Mouse (Mus musculus): Measurements from ENCODE around the gene Tmco2.
A peak's percentile ranks its signal among the peaks of the same experiment; 100 is the strongest.
"Not testable (repeated sequence)": the region's sequence is repeated elsewhere in the genome, so short reads cannot be mapped to it uniquely, and the experiment has no call there.

Gene Tmco2

DNA sequence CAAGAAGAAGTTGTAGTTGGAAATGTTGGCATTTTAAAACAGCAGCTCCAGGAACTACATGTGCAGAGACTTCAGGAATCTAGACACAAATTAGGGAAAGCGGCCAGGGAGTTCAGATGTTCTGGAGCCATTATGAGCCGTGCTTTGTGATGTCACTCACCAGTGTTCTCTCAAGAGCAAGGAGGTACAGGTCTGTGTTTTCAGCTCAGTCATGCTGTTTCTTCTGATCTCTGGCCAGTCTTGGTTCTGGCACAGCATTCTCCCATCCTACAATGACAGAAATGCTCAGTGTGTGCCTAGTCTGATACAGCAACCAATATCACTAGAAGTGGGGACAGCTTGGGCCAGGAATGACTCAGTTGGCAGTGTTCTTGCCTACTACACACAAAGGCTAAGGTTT lies at the start of gene Tmco2:
TSS of gene Tmco2 (minus strand) at position 101 of the 400 bp plus-strand sequence.
- DNase-seq (ENCODE audit: low spot score in 2 of 2): no peak

DNA sequence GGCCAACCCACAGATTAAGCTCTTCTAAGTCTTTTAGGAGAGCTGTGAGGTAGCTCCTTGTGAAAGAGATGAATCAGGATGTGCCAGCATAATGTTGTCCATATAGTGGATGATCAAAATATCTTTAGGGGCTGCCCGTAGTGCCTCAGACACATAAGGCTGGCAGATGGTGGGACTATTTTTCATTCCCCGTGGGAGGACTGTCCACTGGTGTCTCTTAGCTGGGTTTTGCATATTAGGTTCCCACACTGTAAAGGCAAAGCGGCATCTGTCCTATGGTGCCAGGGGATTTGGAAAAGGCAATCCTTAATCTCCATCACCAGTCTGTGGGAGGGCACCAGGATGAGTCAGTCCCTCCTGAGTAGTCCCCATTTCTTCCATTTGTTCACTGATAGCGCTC lies 5.7 kb downstream of the Tmco2 start:
- DNase-seq (ENCODE audit: low spot score in 2 of 2): peak; percentile 69 to 73

DNA sequence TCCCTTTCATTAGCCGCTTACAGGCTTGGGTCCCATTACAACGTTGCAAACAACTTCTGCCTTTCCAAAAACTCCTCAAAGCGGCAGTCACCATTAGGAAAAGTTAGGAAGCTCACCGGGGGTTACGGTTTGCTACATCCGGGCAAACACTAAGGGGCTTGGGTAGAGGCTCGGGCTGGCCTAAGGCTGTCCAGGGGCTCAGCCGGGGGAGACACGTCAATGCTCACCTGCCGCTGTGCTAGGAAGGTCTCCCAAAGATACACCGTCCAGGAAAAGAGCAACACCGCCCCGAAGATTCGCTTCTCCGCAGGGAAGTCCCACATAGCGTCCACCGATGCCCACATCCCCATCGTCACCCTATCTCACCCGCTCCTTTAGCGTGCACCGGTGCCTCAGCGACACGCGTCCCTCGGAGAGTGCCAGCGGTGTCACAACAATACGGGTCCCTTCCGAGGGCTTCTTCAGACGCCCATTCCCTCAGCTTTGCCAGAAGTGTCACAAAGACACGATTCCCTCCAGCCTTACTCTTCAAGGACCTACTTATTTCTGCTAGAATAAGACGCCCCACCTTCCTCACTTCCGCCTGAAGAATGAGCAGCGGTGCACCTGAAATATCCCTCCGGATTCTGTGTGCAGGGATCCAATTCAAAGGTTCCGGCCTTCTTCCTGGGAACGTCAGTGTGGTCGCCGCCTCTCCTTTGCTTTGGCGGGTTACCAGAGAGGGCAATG lies 11.2 kb downstream of the Tmco2 start, which contains the start of gene Zmpste24:
TSS of gene Zmpste24 (minus strand) at position 592 of the 729 bp plus-strand sequence.
- DNase-seq (ENCODE audit: low spot score in 2 of 2): peak; percentile 93

DNA sequence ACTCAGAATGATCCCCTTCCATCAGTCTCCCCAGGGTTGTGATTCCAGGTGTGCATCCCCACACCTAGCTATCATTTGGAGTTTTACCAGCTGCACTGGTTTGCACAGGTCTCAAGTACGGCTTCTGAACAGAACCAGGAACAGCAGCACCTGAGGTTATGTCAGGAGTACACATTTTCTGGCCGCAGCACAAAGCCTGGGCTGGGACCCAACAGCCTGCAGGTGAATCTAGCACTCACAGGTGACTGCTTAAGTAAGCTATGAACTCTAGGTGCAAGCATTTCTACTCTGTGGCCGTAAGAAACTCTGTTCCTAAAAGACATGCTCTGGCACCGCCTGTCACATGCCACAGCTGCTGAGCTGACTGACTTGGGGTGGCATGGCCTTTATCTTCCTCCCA lies 18.8 kb downstream of the Tmco2 start:
- DNase-seq (ENCODE audit: low spot score in 2 of 2): no peak

DNA sequence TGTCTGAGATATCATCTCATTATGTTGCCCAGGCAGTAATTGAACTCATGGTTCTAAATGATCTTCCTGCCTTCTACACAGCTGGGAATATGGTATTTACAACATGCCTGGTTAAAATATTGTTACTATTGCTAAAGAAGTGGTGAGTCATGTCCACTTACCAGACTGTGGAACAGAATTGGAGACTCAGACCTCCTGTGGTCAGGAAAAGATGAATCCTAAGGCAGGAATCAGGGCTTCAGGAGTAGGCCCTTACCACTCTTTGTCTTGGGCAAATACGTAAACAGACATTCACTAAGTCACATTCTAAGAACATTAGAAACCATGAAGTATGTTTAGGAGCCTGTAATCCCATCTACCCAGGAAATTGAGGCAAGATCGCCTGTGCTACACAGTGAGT lies 20.3 kb downstream of the Tmco2 start:
- DNase-seq (ENCODE audit: low spot score in 2 of 2): no peak

DNA sequence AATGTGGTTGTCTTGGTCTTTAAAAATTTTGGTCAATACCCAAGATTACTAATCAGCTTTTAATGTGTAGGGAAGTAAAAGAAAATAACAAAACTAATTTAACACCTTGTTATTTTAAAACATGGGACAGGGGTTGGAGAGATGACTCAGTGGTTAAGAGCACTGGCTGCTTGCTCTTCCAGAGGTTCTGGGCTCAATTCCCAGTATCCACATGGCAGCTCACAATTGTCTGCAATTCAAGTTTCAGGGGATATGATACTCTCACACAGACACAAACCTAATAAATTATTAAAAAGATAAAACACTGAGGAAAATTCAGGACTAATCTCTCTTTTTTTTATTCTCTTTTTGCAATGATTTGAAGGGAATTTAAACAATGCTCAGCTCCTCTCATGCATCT lies 24.5 kb downstream of the Tmco2 start:
- DNase-seq (ENCODE audit: low spot score in 2 of 2): no peak

DNA sequence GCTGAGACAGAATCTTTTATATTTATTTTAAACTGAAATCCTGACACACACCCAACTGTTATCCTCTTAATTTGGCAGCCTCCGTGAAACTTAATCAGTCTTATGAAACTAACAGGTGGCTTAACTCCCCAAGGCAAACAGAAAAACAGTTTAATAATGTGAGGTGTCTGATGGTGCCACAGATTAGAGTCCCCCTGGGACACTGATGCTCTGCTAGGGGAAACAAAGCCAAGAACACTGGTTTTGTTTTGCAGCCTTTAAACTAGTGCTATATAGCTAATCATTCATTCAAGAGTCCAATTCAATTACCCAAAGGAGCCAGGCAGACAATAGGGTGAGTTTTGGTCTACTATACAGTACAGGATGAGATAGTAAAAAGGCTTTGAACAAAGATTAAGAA lies 28.6 kb downstream of the Tmco2 start:
- DNase-seq (ENCODE audit: low spot score in 2 of 2): no peak

DNA sequence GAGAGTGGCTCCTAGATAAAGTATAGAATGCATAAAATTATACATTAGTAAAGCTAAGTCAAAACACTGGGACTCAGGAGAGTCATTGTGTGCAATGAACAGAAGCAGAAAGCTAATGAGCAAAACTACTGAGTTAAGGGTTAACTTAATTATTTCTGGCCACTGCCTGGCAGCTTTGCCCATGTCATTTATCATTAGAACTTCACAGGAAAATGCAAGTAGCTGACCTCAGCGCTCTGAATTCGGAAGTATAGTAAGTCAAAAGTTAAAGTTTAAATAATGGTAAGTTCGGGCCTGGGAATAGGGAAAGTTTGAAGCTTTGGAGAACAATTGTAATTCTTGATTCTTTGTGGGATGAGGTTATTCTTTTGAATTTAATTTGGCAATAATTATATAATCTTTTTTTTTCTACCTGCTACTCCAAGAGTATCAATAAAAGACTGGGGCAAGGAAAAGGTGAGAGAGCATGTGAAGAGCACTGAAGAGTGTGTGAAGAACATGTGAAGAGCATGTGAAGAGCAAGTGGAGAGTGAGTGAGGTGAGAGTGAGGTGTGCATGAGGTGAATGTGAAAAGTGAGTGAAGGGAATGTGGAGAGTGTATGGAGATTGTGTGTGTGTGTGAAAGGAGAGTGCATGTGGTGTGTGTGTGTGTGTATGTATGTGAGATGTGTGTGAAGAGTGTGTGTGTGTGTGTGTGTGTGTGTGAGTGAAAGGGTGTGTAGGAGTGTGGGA lies 30.9 kb downstream of the Tmco2 start:
- DNase-seq (ENCODE audit: low spot score in 2 of 2): no peak

DNA sequence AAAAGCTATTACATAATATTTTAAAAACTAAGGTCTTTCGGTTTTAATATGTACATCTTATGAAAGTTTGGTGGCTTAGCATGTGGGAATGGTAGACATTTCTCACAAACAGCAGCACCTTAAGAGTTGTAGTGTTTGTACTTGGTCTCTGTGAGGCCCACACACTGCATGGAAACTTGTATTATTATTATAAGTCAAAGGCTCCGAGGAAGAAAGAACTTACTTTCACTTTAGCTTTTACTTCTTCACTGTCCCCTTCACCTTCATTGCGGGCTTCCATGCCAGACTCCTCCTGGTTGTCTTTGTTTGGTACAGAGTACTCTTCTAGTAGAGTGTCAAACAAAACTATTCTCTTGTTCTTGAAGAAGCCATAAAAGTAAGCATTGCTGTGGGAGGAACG lies 34.8 kb downstream of the Tmco2 start:
- no peak for DNase-seq (ENCODE audit: low spot score in 2 of 2)

DNA sequence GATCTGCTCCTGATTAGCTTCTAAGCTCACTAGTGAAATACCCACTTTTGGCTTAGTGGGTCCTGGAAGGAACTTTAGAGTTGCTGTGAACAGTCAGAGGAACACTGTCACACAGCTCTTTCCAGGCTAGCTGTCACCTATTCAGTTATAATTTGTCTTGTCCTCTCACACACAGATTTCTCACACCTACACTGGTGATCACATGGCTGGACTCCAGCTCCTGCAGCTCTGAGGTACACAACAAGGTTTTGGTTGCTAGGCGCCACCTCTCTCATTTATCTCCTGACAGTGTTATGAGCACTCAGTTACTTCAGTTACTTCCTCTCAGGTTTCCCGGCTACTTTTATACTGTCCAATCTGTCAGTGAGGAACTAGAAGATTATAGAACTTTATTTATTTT lies 43.7 kb downstream of the Tmco2 start:
- no peak for DNase-seq (ENCODE audit: low spot score in 2 of 2)

DNA sequence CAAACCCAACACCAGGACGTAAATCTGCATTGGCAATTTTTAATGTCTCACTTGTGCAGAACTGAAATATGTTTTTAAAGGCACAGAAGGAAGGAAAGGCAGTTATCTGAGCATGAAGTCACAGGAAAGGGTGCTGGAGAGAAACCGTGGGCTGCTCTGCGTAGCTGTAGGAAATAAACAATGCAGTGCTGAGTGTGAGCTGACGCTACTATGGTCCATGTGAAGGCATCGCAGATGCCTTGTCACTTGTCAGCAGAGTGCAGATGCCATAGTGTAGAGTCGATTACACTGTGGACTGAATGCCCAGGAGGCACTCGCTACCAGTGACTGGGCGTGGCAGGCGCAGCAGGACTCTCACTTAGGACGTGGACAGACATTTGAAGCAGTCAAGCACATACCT lies 49.8 kb downstream of the Tmco2 start:
- DNase-seq (ENCODE audit: low spot score in 2 of 2): not testable (repeated sequence)

DNA sequence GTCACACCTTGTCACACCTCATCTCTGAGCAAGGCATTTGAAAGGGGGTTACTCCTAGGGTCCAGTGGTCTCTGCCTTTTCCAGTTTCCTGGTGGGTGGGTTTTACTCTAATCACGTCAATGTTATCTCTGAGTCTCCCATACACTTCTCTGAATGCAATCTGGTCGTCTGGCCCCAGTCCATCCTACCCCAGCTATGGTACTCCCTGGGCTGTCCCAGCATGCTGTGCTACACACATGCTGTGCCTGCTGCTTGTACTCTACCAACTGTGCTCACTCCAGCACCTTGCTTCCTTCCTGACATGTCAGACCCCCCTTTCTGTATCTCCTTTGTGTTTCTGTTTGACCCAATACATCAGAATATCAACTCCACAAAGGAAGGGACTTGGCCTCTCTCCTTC lies 52.0 kb downstream of the Tmco2 start:
- DNase-seq (ENCODE audit: low spot score in 2 of 2): no peak

DNA sequence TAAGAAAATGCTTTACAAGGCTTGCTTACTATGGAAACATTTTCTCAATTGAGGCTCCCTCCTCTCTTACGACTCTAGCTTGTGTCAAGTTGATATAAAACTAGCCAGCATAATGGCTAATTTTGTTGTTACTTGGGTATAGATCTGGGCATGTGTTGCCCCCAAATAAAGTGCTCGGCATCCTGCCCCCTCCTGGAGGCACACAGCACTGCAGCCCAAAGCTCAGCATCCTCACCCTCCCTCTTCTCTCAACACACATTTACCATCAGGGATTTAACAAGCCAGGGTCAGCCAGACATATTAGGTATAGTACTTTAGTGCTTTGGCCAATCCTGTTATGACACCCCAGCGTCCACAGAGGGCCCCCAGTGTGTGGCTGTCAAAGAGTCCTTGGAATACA lies 52.7 kb downstream of the Tmco2 start:
- peak in 1 of 2 experiments; percentile 27 for DNase-seq (ENCODE audit: low spot score in 2 of 2)
